Mouse (Mus musculus): ENCODE data around the gene Arl8a.
"Not testable (repeated sequence)": the region's sequence is repeated elsewhere in the genome, so short reads cannot be mapped to it uniquely, and the experiment has no call there.

The Arl8a gene

DNA sequence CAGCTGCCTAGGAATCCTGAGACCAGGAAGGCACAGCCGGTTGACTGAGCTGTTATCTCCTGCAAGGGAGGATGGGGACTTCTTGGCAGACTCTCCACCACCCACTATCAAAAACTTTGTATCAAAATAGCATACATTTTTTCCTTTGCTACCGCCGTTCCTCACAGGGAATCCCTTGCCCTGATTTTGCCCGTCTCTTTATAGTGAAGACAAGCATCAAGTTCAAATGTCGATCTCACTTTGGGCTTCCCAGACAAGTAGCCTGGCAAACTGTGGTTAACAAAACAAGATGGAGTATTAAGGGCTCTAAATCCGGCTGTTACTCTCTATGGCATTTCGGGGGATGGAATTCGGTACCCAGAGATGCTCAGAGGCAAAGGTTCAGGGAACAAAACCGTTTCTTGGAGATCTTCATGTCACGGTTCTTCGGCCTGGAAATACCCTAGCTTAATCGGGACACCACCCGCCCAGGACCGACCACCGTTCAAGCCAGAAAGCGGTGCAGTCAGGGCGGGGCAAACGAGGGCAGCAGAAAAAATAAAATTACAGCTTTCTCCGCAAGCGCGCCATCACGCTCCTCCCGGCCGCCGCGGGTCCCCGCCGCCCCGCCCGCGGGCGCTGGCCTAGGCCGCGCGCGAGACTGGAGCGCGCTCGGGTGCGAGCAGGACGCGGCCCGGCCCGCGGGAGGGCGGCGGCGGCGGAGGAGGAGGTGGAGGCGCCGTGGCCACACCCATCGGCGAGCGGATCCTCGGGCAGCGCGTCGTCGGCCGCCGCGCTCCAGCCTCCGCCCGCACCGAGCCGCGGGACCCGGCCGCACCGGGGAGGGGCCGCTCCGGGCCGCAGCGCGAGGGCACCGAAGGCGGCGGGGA is at the start of gene Arl8a:
Gene Arl8a, plus strand, starts transcription at position 748 of the 869 bp plus-strand sequence.
- no peak for DNase-seq (ENCODE audit: low read depth)

DNA sequence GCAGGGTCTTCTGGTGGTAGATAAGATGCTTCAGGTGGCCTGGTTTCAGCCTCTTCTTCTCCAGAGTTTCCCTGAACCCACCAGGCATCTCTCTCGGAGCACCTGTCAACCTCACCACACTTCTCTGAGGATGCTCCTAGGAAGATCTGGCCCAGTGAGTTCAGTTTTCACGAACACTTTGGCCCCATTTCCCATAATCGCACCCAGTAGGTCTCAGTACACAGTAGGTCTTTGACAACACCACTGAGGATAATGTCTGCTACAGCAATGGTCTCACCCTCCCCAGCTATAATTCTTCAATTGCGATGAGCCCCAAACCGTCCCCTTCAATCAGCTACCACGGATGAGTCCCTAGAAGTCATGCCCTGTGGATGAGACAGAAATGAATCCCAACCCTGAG is 49.2 kb upstream of the Arl8a start:
- DNase-seq (ENCODE audit: low read depth): no peak

- no peak for DNase-seq (ENCODE audit: low read depth)
These were observed 48.2 kb upstream of the Arl8a start for GRCm38 (mm10) chr1:135098441-135098840.

DNA sequence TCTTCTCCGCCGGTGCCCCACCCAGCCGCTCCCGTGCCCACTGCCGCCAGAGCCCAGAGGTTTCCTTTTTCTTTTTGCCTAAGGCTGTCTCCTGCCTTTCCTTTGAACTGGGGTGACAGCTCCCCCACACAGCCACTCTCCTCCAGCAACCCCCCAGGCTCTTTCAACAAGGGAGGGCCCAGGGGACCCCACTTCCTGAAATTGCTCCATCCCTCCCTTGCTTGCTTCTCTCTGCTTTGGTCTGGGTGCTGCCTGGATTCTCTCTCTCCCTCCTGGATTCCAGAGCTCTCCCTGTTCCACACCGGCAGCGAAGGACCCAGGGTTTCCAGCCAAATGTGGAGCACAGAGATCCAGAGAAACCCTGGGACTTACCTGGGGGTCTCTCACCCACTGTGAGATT is 46.2 kb upstream of the Arl8a start:
- DNase-seq (ENCODE audit: low read depth): no peak

GRCm38 (mm10) chr1:135105124-135105523 is 41.5 kb upstream of the Arl8a start, which contains the start of gene Lgr6:
TSS of gene Lgr6 (minus strand) at chr1:135105276.
- DNase-seq (ENCODE audit: low read depth): no peak

GRCm38 (mm10) chr1:135105951-135106350 is 40.7 kb upstream of the Arl8a start:
- DNase-seq (ENCODE audit: low read depth): peak; percentile 65

DNA sequence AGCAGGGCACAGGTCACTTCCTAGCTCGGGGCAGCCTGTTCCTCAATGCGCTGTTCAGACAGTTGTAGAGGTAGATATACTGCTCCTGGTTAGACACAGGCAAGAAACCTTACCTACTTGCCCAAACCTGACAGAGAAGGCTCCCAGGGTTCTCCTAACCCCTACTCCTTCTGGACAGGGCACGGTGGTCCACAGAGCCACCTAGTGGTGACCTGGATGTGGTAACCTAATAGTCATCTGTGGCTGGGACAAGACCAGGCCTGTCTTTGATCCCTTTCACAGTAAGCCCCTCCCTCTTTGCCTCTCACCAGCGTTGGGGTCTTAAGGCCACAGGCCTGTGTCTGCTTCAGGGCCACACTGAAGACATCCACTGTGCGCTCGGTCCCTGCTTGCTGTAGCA is 38.0 kb upstream of the Arl8a start:
- no peak for DNase-seq (ENCODE audit: low read depth)

DNA sequence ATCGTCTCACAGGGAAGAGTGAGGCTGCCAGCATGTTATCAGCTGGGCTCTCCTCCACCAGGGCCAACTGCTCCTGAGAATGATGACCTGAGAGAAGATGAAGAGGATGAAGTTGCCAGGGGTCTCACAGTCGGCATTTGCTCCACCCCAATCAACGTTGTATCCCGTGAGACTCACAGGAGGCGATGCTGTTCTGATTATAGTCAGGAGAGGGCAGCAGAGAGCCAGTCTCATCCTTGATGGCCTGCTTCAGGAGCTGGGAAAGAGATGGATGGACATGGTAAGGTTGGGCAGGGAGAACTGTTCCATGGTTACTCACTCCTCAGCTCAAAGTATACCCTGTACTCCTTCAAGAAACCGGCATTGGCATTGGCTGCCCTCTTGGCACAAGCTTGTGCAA is 36.5 kb upstream of the Arl8a start:
- no peak for DNase-seq (ENCODE audit: low read depth)

DNA sequence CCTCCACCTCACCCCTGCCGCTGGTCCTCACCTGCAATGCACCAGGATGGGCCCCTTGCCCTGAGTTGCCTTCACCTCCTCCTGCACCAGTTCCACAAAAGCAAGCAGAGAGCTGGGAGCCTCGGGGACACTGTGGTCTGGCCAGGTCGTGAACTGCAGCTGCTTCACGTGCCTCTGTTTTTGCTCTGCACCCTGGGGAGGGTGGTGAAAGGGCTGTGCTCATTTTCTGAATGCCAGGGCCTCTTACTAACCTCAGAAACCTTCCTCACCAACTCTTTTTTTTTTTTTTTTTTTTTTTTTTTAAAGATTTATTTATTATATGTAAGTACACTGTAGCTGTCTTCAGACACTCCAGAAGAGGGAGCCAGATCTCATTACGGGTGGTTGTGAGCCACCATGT is 35.4 kb upstream of the Arl8a start:
- not testable (repeated sequence) for DNase-seq (ENCODE audit: low read depth)

- DNase-seq (ENCODE audit: low read depth): no peak
These were observed 34.0 kb upstream of the Arl8a start for GRCm38 (mm10) chr1:135112661-135113060.

- no peak for DNase-seq (ENCODE audit: low read depth)
These were observed 21.9 kb upstream of the Arl8a start for GRCm38 (mm10) chr1:135124573-135125363.

GRCm38 (mm10) chr1:135125990-135126389 is 20.6 kb upstream of the Arl8a start:
- no peak for DNase-seq (ENCODE audit: low read depth)

- no peak for DNase-seq (ENCODE audit: low read depth)
These were observed 20.1 kb upstream of the Arl8a start for GRCm38 (mm10) chr1:135126443-135127027.

GRCm38 (mm10) chr1:135128011-135128441 is 18.6 kb upstream of the Arl8a start:
- no peak for DNase-seq (ENCODE audit: low read depth)

DNA sequence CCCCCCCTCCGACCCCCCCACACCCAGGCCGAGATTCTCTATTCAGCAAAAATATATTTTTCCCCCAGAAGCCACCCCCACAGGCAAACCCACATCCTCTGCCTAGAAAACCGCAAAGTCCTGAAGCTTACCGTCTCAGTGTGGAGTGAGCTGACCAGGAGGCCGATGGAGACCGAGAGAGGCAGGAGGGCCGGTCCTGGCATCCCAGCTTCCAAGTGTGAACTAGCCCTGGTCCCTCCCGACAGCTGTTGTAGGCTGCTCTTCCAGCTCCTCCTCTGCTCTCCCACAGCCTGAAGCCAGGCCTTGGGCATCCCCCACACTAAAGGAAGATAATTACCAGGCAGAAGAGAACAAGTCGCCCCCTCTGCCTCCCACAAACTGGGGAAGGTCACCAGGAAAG is 17.6 kb upstream of the Arl8a start:
- DNase-seq (ENCODE audit: low read depth): no peak

GRCm38 (mm10) chr1:135129543-135130183 is 17.0 kb upstream of the Arl8a start:
- DNase-seq (ENCODE audit: low read depth): no peak

- DNase-seq (ENCODE audit: low read depth): no peak
These were observed 16.1 kb upstream of the Arl8a start for GRCm38 (mm10) chr1:135130376-135131018.

GRCm38 (mm10) chr1:135131034-135131433 is 15.6 kb upstream of the Arl8a start:
- no peak for DNase-seq (ENCODE audit: low read depth)

- no peak for DNase-seq (ENCODE audit: low read depth)
These were observed 15.1 kb upstream of the Arl8a start for GRCm38 (mm10) chr1:135131560-135131959.

- peak; percentile 91 for DNase-seq (ENCODE audit: low read depth)
These were observed 14.2 kb upstream of the Arl8a start, which contains the start of gene Ptpn7 for GRCm38 (mm10) chr1:135132473-135132872. TSS of gene Ptpn7 (plus strand) at chr1:135132700.

DNA sequence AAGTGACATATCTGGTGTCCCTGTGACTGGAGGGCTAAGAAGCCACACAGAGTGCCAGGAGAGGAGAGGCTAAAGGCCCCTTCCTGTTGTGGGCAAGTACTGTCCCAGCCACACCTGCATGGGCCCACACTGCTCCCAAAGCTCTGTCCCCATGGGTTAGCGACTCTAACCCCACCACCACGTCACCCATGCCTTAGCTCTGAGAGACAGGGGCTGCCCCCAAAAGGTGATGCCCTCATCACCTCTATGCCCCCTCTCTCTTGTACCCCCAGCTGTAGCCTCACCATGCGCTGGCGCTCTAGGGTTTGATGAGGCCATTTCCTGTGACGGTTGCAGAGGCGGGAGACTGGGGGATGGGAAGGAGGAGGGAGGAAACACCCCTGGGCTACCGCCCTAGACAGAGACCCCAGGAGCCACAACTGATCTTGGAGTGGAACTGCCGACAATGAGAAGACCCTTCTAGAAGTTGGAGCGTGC is 13.7 kb upstream of the Arl8a start:
- DNase-seq (ENCODE audit: low read depth): no peak
